Comparison of ENCODE assay signal across 15 mouse cellular contexts in the genomic region with DNA sequence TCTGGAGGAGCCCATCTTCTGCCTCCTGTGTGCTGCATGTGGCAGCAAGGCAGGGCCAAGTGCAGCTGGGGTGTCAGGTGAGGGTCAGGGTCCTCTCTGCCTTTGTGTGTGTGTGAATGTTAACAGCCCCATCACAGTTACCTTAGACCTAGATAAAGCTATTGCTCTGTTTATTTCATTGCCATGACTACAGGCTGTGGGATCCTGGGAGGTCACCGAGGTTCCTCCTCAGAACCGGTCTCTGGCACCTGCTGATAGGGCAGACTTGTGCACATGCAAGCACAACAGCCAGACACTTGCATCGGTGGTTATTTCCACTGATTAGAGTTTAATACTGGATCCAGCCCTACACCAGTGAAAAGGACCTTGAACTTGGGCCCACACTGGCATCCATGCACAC.
"Had no signal": no experiment of that assay in that cellular context is flagged by ENCODE, and none has a peak within 500 bp of the region (broad histone marks: within the 10 kb centered on the region; RNA-seq: fewer than 3 reads in every experiment).

No protein-coding gene starts in this region.

- H3K27ac ChIP-seq: hindbrain, embryonic 15.5 days; left cerebral cortex, adult 2 months; limb, embryonic 10.5 days; liver, embryonic 15.5 days; midbrain, embryonic 12.5 days; stomach, embryonic 15.5 days had no signal

- H3K9ac ChIP-seq: hindbrain, embryonic 15.5 days; liver, embryonic 15.5 days; lung, embryonic 14.5 days; midbrain, embryonic 12.5 days; neural tube, embryonic 13.5 days; stomach, embryonic 15.5 days had no signal

- H3K27me3 ChIP-seq: hindbrain, embryonic 15.5 days; liver, embryonic 15.5 days; neural tube, embryonic 13.5 days; stomach, embryonic 15.5 days had no signal

- DNase-seq: lung, postnatal 10 days; right cerebral cortex, postnatal 4 days; thymus, adult 2 months; thymus, postnatal 4 days had no signal

- H3K4me2 ChIP-seq: hindbrain, embryonic 15.5 days; liver, embryonic 15.5 days; lung, embryonic 14.5 days; midbrain, embryonic 12.5 days; neural tube, embryonic 13.5 days had no signal

- H3K36me3 ChIP-seq: hindbrain, embryonic 15.5 days; limb, embryonic 10.5 days; liver, embryonic 15.5 days; midbrain, embryonic 12.5 days; neural tube, embryonic 13.5 days; stomach, embryonic 15.5 days had no signal

- H3K4me3 ChIP-seq: hindbrain, embryonic 15.5 days; layer of hippocampus, adult 2 months; left cerebral cortex, adult 2 months; limb, embryonic 10.5 days; liver, embryonic 15.5 days; midbrain, embryonic 12.5 days; neural tube, embryonic 13.5 days; stomach, embryonic 15.5 days had no signal

- H3K9me3 ChIP-seq: hindbrain, embryonic 15.5 days; limb, embryonic 10.5 days; liver, embryonic 15.5 days; midbrain, embryonic 12.5 days; neural tube, embryonic 13.5 days; stomach, embryonic 15.5 days had no signal

- H3K4me1 ChIP-seq: liver, embryonic 15.5 days; stomach, embryonic 15.5 days had no signal

- ATAC-seq: inflammation-experienced regulatory T-cells, adult 6 months; midbrain, embryonic 16.5 days had no signal
